ENCODE assay signal across 18 mouse cellular contexts in genomic region chr11:108989940-108990339, GRCm38 (mm10).
A peak's percentile ranks its signal among the peaks of the same experiment; 100 is the strongest.
DNase-seq lines count a peak whose midpoint lies in the region; ATAC-seq lines count a peak whose summit lies in the region.
"Had no signal": no experiment of that assay in that cellular context is flagged by ENCODE, and none has a peak within 500 bp of the region (broad histone marks: within the 10 kb centered on the region; RNA-seq: fewer than 3 reads in every experiment).

No protein-coding gene starts in this region.

- DNase-seq in heart, adult 11 months, result peak; percentile 94
- no peak for DNase-seq in heart, postnatal 4 days
- peak; percentile 65 for DNase-seq in adrenal gland, adult 2 months
- no peak for DNase-seq in midbrain, embryonic 11.5 days (ENCODE audit: low spot score, missing footprints)
- DNase-seq in left cerebral cortex, postnatal 10 days (ENCODE audit: extremely low spot score in 1 of 2, low spot score in 2 of 2), result no peak
- DNase-seq: B cell, adult 2 months; cerebellum, adult 18-20 months; embryo, embryonic 11 days; forebrain, postnatal 0 days; kidney, postnatal 10 days; layer of hippocampus, adult 9-11 months; retina, postnatal 1 day; thymus, postnatal 4 days had no signal

- 23% methylated on average over 8 of the region's 8 CpGs for WGBS in heart, embryonic 14.5 days
- WGBS in midbrain, embryonic 11.5 days, result 83% methylated on average over 8 of the region's 8 CpGs

- 0 out of 2 replicates have a peak overlapping the region, but pooled peaks have one; percentile 0 for H3K4me2 ChIP-seq in heart, embryonic 14.5 days (ENCODE audit: low read length)
- H3K4me2 ChIP-seq in midbrain, embryonic 11.5 days, result no peak overlapping the region
- H3K4me2 ChIP-seq: midbrain, embryonic 15.5 days had no signal

- intact Hi-C loops in left cerebral cortex, postnatal 10 days (cut with DNase I), result no loop called here

- no peaks in the 10 kb centered on the region for H3K27me3 ChIP-seq in heart, embryonic 14.5 days (ENCODE audit: control insufficient read depth, insufficient read depth, low read length)
- no peaks in the 10 kb centered on the region for H3K27me3 ChIP-seq in midbrain, embryonic 11.5 days (ENCODE audit: control insufficient read depth, insufficient read depth, low read length)
- H3K27me3 ChIP-seq: midbrain, embryonic 15.5 days had no signal

- H3K9me3 ChIP-seq in heart, embryonic 14.5 days (ENCODE audit: control insufficient read depth, low read length), result no peaks in the 10 kb centered on the region
- H3K9me3 ChIP-seq in midbrain, embryonic 11.5 days (ENCODE audit: control insufficient read depth, low read length), result no peaks in the 10 kb centered on the region
- H3K9me3 ChIP-seq: midbrain, embryonic 15.5 days had no signal

- no peak for ATAC-seq in heart, embryonic 14.5 days (ENCODE audit: insufficient number of reproducible peaks, insufficient read depth, low FRiP score, low read depth)
- ATAC-seq in midbrain, embryonic 11.5 days (ENCODE audit: low FRiP score), result no peak
- ATAC-seq: forebrain, postnatal 0 days; intestine, embryonic 16.5 days; midbrain, embryonic 15.5 days had no signal

- no peaks in the 10 kb centered on the region for H3K36me3 ChIP-seq in heart, embryonic 14.5 days (ENCODE audit: control insufficient read depth, insufficient read depth, low read length)
- H3K36me3 ChIP-seq in midbrain, embryonic 11.5 days (ENCODE audit: control insufficient read depth, insufficient read depth, low read length), result no peaks in the 10 kb centered on the region
- H3K36me3 ChIP-seq: midbrain, embryonic 15.5 days had no signal

- no peak overlapping the region for H3K9ac ChIP-seq in heart, embryonic 14.5 days (ENCODE audit: low read length)
- H3K9ac ChIP-seq in midbrain, embryonic 11.5 days (ENCODE audit: low read length), result no peak overlapping the region
- H3K9ac ChIP-seq: forebrain, postnatal 0 days; liver, embryonic 14.5 days; midbrain, embryonic 15.5 days had no signal

- peaks cover 5% of the 10 kb centered on the region; the same call in 1 of the 2 replicates for H3K4me1 ChIP-seq in brown adipose tissue, adult 24 weeks (ENCODE audit: control insufficient read depth, insufficient read depth, insufficient read length, low read length)
- H3K4me1 ChIP-seq in heart, embryonic 14.5 days (ENCODE audit: control insufficient read depth in 2 of 2, insufficient read depth in 2 of 2, low read length in 2 of 2), result peaks cover 5 to 6% of the 10 kb centered on the region in 2 experiments
- H3K4me1 ChIP-seq in midbrain, embryonic 11.5 days (ENCODE audit: control insufficient read depth, insufficient read depth, low read length), result 0 out of 2 replicates have a peak, but pooled peaks cover 3% of the 10 kb centered on the region
- H3K4me1 ChIP-seq: midbrain, embryonic 15.5 days had no signal

- no peak overlapping the region for H3K4me3 ChIP-seq in brown adipose tissue, adult 24 weeks (ENCODE audit: insufficient read depth, low read depth, low read length)
- no peak overlapping the region for H3K4me3 ChIP-seq in heart, embryonic 14.5 days (ENCODE audit: control insufficient read depth in 1 of 2, insufficient read depth in 1 of 2, low read depth in 1 of 2, low read length in 2 of 2)
- no peak overlapping the region for H3K4me3 ChIP-seq in midbrain, embryonic 11.5 days (ENCODE audit: low read depth, low read length)
- H3K4me3 ChIP-seq: midbrain, embryonic 15.5 days had no signal

- peak overlapping the region; percentile 96 for H3K27ac ChIP-seq in brown adipose tissue, adult 24 weeks (replicated peaks; ENCODE audit: low read depth, low read length)
- H3K27ac ChIP-seq in heart, embryonic 14.5 days (replicated peaks in 1 of 2; ENCODE audit: control insufficient read depth in 1 of 2, insufficient read depth in 1 of 2, low read depth in 2 of 2, low read length in 2 of 2), result no peak overlapping the region
- H3K27ac ChIP-seq in midbrain, embryonic 11.5 days (ENCODE audit: low read depth, low read length), result no peak overlapping the region
- H3K27ac ChIP-seq: liver, embryonic 14.5 days; midbrain, embryonic 15.5 days had no signal

Comparison
In these comparisons a context has a peak if more than half of its experiments do, and no peak if none do; other contexts are left out.
1. DNase-seq: peak in heart, adult 11 months (single experiment) and adrenal gland, adult 2 months (single experiment); none in heart, postnatal 4 days (single experiment), midbrain, embryonic 11.5 days (single experiment) and left cerebral cortex, postnatal 10 days (0 of 2).